Mouse (Mus musculus): ENCODE results near the gene Rasal2.

DNA sequence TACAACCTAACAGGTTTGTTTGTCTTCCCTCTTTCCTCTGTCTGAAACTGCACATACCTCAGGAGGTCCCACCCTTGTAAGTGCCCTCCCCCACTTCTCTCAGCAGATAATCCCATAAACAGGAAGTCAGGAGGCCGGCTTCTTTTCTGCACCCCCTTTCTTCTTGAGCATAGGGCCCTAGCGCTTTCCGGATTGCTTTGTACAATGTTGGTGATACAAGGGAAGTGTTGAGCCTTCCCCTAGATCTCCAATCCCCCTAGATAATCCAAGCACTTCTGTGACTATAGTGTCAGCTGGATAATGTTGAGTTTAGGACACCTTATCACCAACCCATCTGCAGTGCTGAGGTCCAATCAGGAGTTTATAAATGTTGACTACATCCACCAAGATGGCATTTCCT lies 3.4 kb upstream of the Rasal2 start:
- TF ChIP-seq MAZ (IDR thresholded peaks at IDR 0.05; ENCODE audit: low read depth, low read length) (no peak), USF1 (IDR thresholded peaks at IDR 0.05; ENCODE audit: low read depth, low read length) (no peak), TCF12 (IDR thresholded peaks at IDR 0.05; ENCODE audit: low read depth, low read length) (no peak), CTCF (IDR thresholded peaks at IDR 0.05 in 2 of 3, conservative IDR thresholded peaks at IDR 0.05 in 1 of 3; ENCODE audit: control insufficient read depth in 1 of 3, insufficient read depth in 1 of 3, low read depth in 2 of 3, low read length in 3 of 3, poor library complexity in 1 of 3, severe bottlenecking in 1 of 3) (no peak), EP300 (IDR thresholded peaks at IDR 0.05; ENCODE audit: low read depth in 1 of 2, low read length in 2 of 2) (no peak), BHLHE40 (IDR thresholded peaks at IDR 0.05; ENCODE audit: borderline replicate concordance, low read depth, low read length) (no peak), ZNF384 (IDR thresholded peaks at IDR 0.05; ENCODE audit: low read depth, low read length) (no peak)

Data from MEL (cell line).